Mouse (Mus musculus) spleen, adult 18-20 months (tissue): ENCODE results near the gene Tmc7.

Experiments
- DNase-seq, 2 experiments: peaks; one replicate each; pipeline ENCODE4 v3.0.0; 2022; ENCODE audit warnings: mixed read lengths in 2 of 2

Gene Tmc7

GRCm38 (mm10) chr7:118584257-118584907 lies at the start of gene Tmc7:
Gene Tmc7 (minus strand): TSS chr7:118584736.
- DNase-seq: peak; percentile 16 to 32

- no peak for DNase-seq
These were observed 49.4 kb upstream of the Tmc7 start for GRCm38 (mm10) chr7:118633951-118634350.

GRCm38 (mm10) chr7:118633094-118633493 lies 48.6 kb upstream of the Tmc7 start:
- DNase-seq: no peak

- no peak for DNase-seq
These were observed 43.2 kb upstream of the Tmc7 start for GRCm38 (mm10) chr7:118627550-118628298.

GRCm38 (mm10) chr7:118621094-118621493 lies 36.6 kb upstream of the Tmc7 start:
- no peak for DNase-seq

- no peak for DNase-seq
These were observed 35.8 kb upstream of the Tmc7 start for GRCm38 (mm10) chr7:118620243-118620906.

GRCm38 (mm10) chr7:118618104-118618503 lies 33.6 kb upstream of the Tmc7 start:
- no peak for DNase-seq

- no peak for DNase-seq
These were observed 29.5 kb upstream of the Tmc7 start for GRCm38 (mm10) chr7:118614076-118614475.

GRCm38 (mm10) chr7:118611933-118612332 lies 27.4 kb upstream of the Tmc7 start:
- DNase-seq: no peak

- no peak for DNase-seq
These were observed 26.7 kb upstream of the Tmc7 start for GRCm38 (mm10) chr7:118611185-118611749.

GRCm38 (mm10) chr7:118610721-118611120 lies 26.2 kb upstream of the Tmc7 start:
- DNase-seq: no peak

GRCm38 (mm10) chr7:118609815-118610214 lies 25.3 kb upstream of the Tmc7 start:
- no peak for DNase-seq

GRCm38 (mm10) chr7:118604842-118605241 lies 20.3 kb upstream of the Tmc7 start:
- no peak for DNase-seq

- no peak for DNase-seq
These were observed 15.6 kb upstream of the Tmc7 start for GRCm38 (mm10) chr7:118599954-118600631.

GRCm38 (mm10) chr7:118597201-118597600 lies 12.7 kb upstream of the Tmc7 start, which contains the start of gene Tmc5:
Gene Tmc5 (plus strand): TSS chr7:118597297.
- DNase-seq: no peak

GRCm38 (mm10) chr7:118596271-118596670 lies 11.7 kb upstream of the Tmc7 start:
- DNase-seq: no peak

GRCm38 (mm10) chr7:118595228-118595627 lies 10.7 kb upstream of the Tmc7 start:
- peak; percentile 46 to 78 for DNase-seq

- DNase-seq: no peak
These were observed 10.1 kb upstream of the Tmc7 start for GRCm38 (mm10) chr7:118594611-118595010.

- DNase-seq: no peak
These were observed 9.3 kb upstream of the Tmc7 start for GRCm38 (mm10) chr7:118593567-118594407.

- no peak for DNase-seq
These were observed 7.6 kb upstream of the Tmc7 start for GRCm38 (mm10) chr7:118592146-118592545.

GRCm38 (mm10) chr7:118590726-118591305 lies 6.3 kb upstream of the Tmc7 start:
- DNase-seq: no peak
